Mouse (Mus musculus) layer of hippocampus, postnatal 10 days (tissue): ENCODE results near the gene Tbc1d4. TPM values are rescaled to one million over a fixed set of nuclear protein-coding genes. Genes with fewer than 3 reads are reported as not detected.

Experiments used
- DNase-seq, 2 experiments: peaks; one replicate each; pipeline ENCODE4 v3.0.0; 2021; ENCODE audit warnings: low spot score in 2 of 2
- long read RNA-seq: library from polyadenylated mRNA; stranded (forward); transcript quantifications from one replicate; pipeline ENCODE4 v2.0.0, GENCODE M21; 2023
- total RNA-seq, 2 experiments: library from RNA; stranded (reverse); gene quantifications; 2 replicates each; pipeline ENCODE4 v1.2.3; 2021

The Tbc1d4 gene
- total RNA-seq = 1 to 10 TPM; 8.0 to 8.1 TPM
- long read RNA-seq = 0 reads

DNA sequence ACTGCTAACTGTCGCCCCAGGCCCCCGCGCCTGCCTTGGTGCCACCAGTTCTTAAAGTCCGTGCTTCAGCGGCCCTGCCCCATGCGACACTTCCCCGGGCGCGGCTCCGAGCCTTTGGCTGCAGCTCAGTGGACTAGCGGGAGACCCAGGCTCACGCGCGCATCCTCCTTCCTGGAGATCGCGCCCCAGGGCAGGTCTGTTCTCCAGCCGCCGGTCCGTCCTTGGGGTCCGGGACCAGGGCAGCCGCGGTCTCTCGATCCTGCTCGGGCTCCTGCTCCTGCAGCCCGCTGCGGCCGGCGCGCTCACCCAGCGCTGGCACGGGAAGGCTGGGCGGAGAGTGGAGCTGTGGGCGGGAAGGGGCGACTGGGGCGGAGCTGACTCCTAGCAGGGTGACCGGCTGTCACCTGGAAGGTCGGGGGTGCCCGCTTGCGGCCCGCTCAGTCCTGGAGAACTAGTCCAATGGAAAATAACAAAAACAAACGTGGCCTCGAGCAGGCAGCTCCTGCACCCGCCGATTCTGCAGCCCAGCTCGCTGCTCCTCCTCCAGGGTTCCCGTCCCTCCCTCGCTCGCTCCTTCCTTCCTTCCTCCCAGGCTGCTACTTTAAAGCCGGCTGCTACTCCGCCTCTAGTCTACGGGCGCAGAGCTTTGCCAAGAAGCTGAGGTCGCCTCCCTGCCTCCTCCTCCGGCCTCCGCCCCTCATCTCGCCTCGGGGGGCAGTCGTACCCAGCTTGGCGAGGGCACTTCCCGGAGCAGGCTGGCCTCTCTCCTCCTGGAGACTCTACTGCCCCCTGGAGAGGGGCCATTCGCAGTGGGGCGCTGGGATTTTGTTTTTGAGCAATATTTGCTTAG is at the start of gene Tbc1d4:
Gene Tbc1d4 (minus strand): TSS at position 673 of the 850 bp plus-strand sequence.
- DNase-seq = peak; percentile 63 to 79

DNA sequence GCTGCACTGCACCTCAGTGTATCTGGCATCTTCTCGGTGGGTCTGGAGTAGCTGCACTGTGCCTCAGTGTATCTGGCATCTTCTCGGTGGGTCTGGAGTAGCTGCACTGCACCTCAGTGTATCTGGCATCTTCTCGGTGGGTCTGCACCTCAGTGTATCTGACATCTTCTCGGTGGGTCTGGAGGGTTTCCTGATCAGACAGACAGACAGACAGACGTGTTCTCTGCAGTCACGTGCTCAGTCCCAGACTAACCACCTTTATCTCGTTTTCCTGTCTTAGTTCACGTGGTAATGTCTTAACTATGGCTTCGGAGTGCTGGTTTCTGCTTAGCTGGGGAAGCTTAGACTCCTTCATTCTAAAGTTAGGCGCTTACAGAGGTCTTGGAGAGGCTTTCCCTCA is 47.3 kb upstream of the Tbc1d4 start:
- DNase-seq = no peak

DNA sequence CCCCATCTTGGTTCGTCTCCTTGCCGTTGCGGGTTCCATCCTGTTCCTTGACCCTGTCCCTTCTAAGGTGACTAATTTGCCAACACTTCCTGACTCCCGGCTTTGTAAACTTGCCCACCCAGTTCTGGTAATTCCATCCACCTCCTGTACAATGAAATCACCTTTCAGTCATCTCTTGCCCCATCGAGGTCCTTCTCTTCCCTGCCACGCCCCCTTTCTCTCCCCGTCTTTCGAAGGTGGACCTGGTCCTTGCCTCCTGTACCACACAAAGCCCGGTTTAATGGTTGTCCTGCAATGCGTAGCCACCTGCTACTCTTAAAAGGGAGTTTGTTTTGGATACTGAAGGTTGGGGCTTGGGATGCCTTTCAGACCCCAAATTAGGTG is 45.5 kb upstream of the Tbc1d4 start:
- no peak for DNase-seq

DNA sequence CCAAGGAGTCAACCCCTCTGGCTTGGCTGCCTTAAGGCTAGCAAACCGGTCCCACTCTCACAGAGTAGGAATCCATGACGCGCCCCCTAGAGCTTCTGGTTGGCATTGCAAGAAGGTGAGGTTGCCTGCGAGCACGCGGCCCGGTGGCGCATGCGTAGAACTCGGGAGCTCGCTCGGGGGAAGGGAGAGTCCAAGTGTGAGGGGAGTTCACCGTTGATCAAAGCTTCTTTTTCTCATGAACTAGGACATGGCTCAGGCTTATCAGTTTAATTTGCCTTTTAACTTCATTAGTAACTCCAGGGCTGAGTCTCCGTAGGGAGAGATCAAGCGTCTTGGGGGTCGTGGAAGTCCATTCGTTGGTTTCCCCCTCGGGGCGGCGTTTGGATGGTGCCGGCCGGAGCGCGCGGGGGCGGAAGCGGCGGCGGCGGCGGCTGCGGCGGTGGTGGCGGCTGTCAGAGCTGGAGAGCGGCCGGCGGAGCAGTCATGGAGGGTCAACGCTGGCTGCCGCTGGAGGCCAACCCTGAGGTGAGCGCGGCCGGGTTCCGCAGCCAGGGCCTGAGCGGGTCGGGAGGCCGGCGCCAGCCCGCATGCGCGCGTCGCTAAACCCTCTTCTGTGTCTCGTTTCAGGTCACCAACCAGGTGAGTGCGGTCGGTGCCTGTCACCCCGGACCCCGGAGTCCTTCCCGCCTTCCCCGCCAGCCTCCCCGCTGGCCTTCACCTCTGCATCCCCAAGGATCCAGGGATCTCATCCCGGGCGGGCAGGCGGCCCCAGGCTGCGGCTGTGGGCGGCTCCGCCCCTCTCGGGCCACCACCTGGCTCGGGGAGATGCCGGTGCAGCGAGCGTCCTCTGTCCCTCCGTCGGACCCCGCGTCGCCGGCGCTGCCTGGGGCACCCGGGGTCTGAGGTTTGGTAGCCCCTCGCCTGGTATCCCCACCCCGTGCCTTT is 44.9 kb upstream of the Tbc1d4 start, which contains the start of gene Uchl3:
Gene Uchl3 (plus strand): TSS at position 387 of the 945 bp plus-strand sequence.
- peak; percentile 100 for DNase-seq

DNA sequence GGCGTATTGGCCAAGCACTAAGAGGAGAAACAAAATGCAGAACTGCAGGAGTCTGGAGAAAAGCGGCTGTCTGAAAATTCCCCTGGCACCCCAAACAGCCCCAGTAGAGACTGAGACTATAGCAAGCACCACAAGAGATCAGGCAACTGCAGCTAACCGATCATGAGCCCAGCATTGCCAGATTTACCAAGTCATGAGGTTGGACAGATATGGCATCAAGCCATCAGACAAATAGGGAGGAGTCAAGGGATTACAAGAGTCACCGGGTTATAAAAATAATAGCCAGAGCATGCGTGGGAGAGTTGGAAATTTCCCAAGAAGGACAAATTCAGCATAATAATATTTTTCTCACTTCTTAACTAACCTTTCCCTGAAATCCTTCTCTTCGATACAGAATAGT is 43.6 kb upstream of the Tbc1d4 start:
- DNase-seq = no peak

DNA sequence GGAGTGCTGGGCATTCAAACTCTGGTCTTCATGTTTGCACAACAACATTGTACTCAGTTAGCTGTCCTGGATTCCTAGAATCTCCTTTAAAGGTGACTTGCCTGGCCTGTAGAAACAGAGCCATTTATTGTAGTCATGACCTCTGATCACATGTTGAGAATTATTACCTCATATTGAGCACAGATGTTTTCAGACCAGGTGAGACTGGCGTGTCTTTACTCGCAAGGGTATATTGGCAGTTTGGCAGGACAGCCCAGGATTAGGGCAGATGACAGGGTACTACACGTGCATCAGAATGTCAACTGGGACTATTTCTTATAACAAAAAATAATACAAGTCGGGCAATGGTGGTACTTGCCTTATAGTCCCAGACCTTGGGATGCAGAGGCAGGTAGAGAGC is 41.6 kb upstream of the Tbc1d4 start:
- no peak for DNase-seq

DNA sequence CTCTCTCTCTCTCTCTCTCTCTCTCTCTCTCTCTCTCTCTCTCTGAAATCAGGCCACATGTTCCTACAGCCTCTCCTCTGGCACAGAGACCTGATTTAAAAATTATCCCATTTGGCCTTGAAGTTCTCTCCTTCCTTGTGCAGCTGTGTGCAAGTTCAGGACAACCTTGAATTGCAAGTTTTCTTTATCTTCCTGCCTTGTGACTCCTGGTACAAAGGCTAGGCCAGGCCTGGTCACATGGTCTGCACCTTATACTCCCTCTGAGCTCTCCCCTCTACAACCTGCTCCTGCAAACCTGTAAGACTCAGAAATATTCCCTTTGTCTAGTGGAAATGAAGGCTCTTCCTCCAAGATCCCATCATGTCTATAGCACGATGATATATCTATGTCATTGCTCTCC is 36.0 kb upstream of the Tbc1d4 start:
- DNase-seq = no peak

DNA sequence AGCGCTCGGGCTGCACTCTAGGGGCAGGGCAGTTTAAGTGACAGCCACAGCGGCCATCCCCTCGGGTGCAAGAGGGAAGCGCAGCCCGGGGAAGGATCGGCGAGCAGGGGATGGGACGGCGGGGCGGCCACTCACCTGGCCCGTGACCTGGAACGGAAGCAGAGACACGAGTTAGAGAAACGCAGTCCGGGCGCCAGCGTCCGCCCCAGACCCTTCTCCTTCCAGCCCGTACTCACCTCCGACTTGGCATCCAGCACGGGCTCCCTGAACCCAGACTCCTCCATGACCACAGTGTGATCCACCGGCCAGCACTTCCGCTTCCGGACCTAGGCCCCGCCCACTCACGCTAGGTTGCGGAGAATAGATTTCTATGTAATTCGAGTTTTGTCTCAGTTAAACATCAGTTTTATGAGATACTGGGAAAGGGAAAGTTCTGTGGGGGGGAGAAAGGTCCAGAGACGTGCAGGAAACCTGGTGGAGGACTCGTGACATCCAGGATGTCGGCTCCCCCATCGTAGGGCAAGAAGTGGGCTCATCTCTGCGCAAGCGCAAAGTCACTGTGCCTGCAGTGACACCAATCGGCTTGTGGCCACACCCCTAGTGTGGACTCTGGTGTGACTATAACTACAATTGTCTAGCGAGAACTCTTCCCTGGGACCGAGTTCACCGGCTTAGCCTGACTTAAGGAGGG is 31.3 kb upstream of the Tbc1d4 start, which contains the start of gene Commd6:
Gene Commd6 (minus strand): TSS at position 534 of the 691 bp plus-strand sequence.
- DNase-seq = peak; percentile 86 to 90

DNA sequence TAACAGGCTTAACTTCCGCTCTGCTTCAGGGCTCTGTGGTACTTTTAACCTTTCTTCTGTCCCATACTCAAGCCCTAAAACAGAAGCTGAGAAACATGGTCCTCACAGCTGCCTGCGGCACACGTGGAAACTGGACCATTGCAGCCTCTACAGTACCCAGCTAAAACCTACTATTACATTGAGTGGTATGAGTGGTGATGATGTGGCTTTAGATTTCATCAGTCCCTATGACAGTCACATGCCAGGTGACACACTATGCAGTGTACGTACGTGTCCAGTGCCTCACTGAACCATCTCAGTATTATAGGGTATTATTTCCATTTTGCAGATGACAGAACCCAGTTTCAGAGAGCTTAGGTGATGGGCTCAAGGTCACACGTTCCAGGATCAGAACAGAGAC is 28.4 kb upstream of the Tbc1d4 start:
- DNase-seq = no peak

DNA sequence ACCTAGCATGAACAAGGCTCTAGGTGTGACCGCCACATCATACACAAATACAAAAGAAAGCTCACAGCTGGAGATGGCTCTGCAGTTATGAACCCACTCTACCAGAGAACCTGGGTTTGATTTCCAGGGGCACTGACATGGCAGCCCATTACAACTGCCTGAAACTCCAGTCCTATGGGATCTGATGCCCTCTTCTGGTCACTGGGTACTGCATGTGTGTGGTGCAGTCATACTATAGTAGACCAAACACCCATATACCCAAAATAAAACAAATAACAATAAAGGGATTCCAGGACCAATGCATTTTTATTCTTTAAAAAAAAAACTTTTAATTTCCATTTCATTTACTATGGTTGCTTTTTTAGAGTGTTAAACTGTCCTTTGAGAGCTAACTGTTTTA is 26.8 kb upstream of the Tbc1d4 start:
- no peak for DNase-seq

DNA sequence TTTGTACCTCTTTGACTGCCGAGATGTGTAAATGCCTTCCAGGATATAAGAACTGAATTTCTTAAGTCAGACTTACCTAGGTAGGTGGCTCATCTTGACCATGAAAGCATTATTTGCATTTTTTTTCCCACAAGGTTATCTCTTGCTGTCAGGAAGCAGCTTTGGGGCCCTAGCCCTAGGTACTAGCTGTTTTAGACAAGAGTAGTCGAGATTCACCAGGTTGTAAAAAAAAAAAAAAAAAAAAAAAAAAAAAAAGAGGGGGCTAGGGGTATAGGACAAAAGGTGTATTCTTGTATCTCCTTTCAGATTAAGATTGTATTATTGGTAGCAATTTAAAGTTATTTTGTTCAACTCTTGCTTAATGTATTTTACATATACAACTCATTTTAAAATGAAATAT is 21.6 kb upstream of the Tbc1d4 start:
- no peak for DNase-seq

DNA sequence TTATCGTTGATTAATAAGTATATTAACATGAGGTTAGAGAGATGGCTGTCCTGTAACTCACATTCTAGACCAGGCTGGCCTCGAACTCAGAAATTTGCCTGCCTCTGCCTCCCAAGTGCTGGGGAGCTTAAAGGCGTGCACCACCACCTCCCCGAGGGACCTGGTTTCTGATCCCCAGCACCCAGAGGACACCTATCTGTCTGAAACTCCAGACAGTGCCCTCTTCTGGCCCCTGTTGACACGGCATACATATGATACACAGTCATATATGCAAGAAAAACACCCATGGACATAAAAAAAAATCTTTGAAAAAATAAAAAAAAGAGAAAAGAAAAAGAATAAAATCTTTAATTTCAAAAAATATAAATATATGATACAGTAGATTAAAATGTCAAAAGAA is 8.7 kb upstream of the Tbc1d4 start:
- no peak for DNase-seq

DNA sequence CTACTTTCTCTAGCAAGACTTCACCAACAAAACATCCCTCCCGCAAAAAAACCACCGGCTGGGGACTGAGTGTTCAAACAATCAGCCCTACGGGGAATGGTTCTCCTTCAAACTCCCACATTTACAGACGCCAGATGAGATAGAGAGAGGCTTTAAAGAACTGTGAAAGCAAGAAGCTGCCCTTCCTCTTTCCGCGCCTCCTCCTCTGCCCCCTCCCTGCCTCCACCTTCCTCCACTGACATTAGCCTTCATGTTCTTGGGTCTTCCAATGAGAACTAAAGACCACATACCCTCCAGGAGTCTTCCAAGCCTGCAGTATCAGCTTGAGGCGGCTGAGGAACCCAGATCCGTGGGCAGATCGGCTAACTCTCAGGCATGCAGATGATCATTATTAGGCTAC is 7.2 kb upstream of the Tbc1d4 start:
- no peak for DNase-seq

DNA sequence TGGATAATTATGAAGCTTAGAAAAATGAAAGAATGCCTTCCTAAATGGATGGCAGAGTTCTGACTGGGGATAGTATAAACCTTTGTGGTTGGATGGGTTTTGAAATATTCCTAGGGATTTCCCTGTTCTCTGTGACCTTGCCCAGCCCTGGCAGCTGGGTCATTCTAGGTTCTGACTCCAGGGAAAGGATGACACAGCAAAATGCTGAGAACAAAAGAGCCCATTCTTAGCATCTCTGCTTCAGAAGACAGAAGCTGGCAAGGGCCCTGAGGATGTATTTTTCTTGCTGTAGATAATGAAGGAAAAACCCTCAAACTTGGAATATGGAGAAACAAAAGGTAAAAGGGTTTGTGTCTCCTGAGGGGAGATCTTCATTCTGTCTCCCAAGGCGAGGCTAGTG is 4.2 kb upstream of the Tbc1d4 start:
- DNase-seq = no peak

DNA sequence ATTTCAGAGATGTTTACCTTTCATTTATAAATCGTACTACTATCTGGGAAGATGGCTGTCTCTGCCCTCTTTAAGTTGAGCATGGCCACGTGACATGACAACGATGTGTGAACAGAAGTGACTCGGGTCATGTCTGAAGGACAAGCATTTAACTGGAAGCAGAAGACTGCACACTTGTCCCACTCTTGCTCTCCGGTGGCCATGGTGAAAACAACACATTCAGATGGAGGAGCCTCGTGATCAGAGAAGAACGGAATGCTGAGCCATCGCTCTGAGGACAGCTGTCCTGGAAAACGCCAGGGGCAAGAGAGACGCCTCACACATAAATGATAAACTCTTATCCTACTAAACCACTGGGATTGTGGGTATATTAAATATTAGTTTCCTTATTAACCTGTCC is 1.7 kb upstream of the Tbc1d4 start:
- no peak for DNase-seq

DNA sequence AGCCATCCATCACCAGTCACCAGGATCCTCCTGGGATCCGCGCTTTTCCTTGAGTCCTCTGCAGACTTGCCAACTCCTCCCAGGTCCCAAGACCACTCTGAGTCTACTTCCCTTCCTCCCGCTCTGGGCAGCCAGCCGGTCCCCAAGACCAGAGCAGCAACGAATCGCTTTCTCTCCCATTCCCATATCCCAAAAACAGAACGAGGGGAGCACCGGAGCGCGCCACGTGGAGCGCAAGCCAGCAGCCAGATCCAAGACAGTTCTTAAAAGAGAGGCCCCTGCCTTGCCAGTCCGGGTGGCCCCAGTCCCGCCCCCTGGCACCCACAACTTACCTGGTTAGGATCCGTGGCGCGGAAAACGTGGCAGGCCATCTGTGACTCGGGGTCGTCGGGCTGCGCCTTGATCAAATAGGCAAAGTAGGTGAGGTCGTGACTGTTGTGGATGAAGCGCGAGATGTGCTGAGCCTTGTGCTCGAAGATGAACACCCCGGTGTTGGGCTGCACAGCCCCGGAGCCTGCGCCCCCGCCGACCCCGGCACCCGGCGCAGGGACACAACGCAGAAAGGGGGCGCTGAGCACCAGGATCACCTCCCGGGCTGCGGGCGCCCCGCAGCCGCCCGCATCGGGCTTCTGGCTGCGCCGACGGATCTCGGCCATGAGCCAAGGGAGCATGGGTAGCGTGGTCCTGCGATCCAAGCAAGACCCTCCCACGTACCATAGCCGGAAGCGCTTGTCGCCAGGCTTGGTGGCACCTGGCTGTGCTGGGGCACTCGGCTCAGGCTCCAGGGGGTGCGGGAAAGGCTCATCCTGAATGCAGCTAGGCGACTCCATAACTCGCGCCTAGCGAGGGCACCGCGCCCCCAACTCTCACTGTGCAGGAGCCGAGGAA is 1.1 kb downstream of the Tbc1d4 start:
- DNase-seq = peak; percentile 42 to 48

DNA sequence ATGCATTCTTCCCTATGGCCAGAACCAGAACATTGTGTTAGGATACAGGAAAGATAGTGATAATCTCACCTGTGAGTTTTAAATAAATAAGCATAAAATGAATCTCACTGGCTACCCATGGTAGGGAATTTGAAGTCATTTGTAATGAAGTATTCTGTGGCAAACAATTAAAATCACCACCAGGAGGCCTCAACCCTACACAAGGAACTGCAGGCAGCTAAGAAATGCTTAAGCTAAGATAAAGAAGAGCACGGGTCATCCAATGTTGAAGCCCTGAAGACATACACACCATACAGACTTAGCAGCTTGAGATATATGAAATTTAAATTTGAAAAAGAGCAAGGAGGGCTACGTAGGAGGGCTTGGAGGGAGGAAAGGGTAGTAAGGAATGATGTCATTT is 3.1 kb downstream of the Tbc1d4 start:
- DNase-seq = no peak

DNA sequence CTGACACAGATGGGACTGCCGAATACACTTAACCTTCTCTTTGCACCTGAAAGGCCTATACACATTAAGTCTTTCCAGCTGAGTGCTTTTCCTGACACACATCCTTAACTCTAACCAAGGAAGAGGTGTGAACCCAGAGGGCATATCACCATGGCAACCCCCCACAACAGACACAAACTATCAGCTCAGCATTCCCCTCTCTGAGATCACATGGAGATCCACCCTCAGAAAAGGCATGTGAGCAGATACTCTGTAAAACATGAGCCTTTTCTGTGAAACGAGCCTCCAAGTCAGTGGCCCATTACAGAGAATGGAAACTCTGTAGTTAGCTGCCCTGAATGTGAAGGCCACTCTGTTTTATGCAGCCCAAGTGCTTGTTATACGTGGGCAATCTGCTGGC is 6.1 kb downstream of the Tbc1d4 start:
- DNase-seq = no peak

DNA sequence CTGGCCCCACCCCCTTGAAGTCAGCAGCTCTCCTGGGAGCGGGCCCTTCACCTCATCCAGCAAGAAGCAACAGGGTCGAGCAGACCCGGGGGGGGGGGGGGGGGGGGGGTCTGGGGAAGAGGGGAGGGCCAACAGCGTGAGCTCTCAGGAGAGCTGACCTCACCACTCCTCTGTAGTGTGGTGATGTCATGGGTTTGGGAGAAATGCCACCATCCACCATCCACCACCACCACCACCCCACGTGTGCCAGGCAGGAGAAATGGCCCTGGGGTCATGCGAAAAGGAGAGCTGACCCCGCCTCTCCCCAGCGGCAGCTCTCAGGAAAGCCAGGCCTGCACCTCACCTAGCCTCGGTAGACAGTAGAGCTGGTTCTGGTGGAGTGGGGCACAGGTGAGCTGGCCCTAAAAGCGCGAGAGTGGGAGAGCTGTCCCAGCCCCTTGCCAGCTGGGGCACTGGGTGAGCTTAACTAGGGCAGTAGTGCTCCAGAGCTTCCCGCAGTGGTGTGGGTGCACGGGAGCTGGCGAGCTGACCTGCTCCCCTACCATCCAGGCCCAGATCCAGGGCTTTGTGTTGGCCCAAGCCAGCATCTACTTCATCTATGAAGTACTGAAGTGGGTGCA is 11.8 kb downstream of the Tbc1d4 start:
- DNase-seq = no peak

DNA sequence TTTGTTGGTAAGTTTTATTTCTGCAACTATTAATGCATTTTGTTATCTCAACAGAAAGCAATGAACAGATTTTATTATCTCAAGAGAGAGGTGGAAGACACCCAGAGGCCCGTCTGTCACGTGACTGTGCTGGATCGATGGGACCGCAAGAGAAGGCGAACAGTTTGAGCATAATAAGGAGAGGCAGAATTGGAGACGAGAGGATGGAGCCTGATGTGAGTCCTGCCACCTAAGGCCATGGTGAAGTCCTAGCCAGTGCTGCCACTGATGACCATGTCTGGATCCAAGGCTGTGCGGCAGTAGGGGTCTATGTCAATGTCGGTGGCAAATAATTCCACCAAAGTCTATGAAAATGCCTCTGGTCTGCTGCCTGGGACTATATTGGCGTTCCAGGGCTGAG is 12.3 kb downstream of the Tbc1d4 start:
- no peak for DNase-seq
